Mouse (Mus musculus) limb, embryonic 10.5 days (tissue): Measurements from ENCODE around the gene Serpina16. TPM values are rescaled to one million over a fixed set of nuclear protein-coding genes. Genes with fewer than 3 reads are reported as not detected.

ENCODE experiments used
- DNase-seq: peaks from one replicate; pipeline ENCODE4 v3.0.0-alpha.2; 2017; ENCODE audit warnings: low spot score
- H3K27ac ChIP-seq: fragments of 300-500 bp; sonication (generic); 2 replicates; pipeline ENCODE4 v1.5.1; 2016; ENCODE audit warnings: mild to moderate bottlenecking
- H3K27me3 ChIP-seq: fragments of 300-500 bp; sonication (generic); 2 replicates; pipeline ENCODE4 v1.6.1; 2016; ENCODE audit warnings: low read depth, mild to moderate bottlenecking; ENCODE audit not compliant: poor library complexity, severe bottlenecking
- H3K36me3 ChIP-seq: fragments of 300-500 bp; sonication (generic); 2 replicates; pipeline ENCODE4 v1.6.1; 2016; ENCODE audit warnings: mild to moderate bottlenecking, moderate library complexity
- H3K4me1 ChIP-seq: fragments of 300-500 bp; sonication (generic); 2 replicates; pipeline ENCODE4 v1.6.1; 2016
- H3K4me3 ChIP-seq: fragments of 300-500 bp; sonication (generic); 2 replicates; pipeline ENCODE4 v1.5.1; 2016; ENCODE audit warnings: mild to moderate bottlenecking, moderate library complexity
- H3K9me3 ChIP-seq: fragments of 300-500 bp; sonication (generic); replicated peaks from 2 replicates; pipeline ENCODE4 v1.6.1; 2016; ENCODE audit warnings: mild to moderate bottlenecking
- WGBS: fragments of 180-500 bp; shearing (Covaris S2); methylation state at CpG from one replicate; pipeline ENCODE4 v1.1.7; 2016; 5-methylcytosine and 5-hydroxymethylcytosine counted together
- polyA plus RNA-seq: library from polyadenylated mRNA; unstranded; fragments of >200 nt; fragmentation: Nextera tagmentation; extraction: Ambion mirVana; gene quantifications from 2 replicates; pipeline ENCODE4 v1.2.1, GENCODE M21; 2016

Gene Serpina16
- polyA plus RNA-seq, 1 experiment from 2014 or later: not detected

DNA sequence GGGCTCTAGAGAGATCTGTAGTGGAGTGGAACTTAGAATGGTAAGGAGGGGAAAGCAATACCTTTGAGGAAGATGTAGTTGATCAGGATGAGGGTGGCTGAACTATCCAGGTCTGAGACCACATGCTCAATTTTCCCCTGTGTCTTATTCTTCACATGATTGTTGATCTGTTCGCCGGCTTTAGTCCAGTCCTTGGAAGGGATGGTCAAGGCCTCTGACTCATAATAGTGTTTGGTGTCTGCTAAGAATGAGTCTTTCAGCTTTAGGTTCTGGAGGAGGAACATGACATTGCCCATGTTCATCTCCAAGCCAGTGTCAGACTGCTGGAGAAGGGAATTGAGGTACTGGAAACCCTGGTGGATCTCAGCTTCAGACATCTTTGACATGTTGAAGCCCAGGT is 22.1 kb downstream of the Serpina16 start:
- Histone ChIP-seq H3K4me1 (no peaks in the 10 kb centered on the region), H3K4me3 (no peak overlapping the region), H3K36me3 (no peaks in the 10 kb centered on the region), H3K9me3 (no peaks in the 10 kb centered on the region), H3K27ac (no peak overlapping the region), H3K27me3 (no peaks in the 10 kb centered on the region)
- no peak for DNase-seq
- WGBS: 91% methylated on average over 2 of the region's 2 CpGs

DNA sequence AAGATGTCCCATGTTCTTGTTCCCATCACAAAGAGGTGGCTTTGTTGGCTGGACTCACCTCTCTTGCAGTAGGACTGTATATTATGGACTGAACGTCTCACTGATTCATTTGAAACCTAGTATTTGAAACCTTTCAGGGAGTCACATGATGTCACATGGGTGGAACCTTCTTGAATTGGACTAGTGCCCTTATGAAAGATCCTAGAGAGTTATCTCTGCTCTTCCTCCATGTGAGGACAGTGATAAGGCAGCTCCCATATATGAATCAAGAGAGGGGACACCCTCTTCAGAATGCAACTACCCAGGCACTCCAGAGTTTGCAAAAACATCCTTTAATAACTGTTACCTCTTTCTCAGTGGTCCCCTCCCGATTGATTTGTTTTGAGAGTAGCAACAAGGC is 29.6 kb downstream of the Serpina16 start:
- 90% methylated on average over 2 of the region's 2 CpGs for WGBS
- no peaks in the 10 kb centered on the region for H3K36me3 ChIP-seq

DNA sequence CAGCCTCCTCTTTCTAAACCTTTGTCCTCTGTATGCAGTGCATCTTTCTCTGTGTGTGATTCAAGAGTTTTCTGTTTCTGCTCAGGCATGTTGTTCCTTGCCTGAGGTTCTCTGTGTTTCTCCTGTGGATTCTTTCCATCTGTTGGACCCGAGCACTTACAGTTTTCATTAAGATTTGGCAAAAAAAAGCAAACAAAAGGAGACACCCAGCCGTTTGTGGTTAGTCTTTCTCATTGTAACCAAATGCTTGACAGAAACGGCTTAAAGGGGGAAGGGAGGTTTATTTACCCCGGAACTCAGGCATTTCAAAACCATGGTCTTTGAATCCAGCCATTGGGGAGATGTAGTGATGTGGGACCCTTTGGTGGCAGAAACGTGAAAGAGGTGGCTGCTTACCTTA is 31.3 kb downstream of the Serpina16 start:
- Histone ChIP-seq H3K27me3 (no peaks in the 10 kb centered on the region), H3K9me3 (no peaks in the 10 kb centered on the region), H3K4me3 (no peak overlapping the region), H3K4me1 (no peaks in the 10 kb centered on the region), H3K36me3 (no peaks in the 10 kb centered on the region), H3K27ac (no peak overlapping the region)
- DNase-seq: no peak
- 46% methylated on average over 5 of the region's 5 CpGs for WGBS

More for the DNA sequence above, 29.6 kb downstream of the Serpina16 start:
- H3K9me3 ChIP-seq: no peaks in the 10 kb centered on the region
- no peak overlapping the region for H3K27ac ChIP-seq
- no peak for DNase-seq
- H3K4me3 ChIP-seq: no peak overlapping the region
- no peaks in the 10 kb centered on the region for H3K4me1 ChIP-seq
- H3K27me3 ChIP-seq: no peaks in the 10 kb centered on the region

DNA sequence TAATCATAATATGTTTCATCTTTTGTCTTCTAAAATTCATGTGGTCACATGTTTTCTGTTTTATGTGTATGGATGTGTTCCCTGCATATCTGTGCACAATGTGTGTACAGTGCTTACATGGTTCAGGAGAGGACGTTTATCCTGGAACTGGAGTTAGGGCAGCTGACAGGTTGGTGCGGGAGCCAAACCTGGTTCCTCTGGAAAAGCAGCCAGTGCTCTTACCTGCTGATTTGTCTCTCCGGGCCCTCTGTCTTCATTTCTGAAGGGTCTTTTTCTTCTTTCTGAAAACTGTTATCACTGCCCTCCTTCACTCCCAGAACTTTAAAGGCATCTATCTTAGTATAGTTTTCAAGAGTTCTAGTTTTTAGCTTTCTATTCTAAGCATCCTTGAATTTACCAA is 32.1 kb downstream of the Serpina16 start:
- Histone ChIP-seq H3K27me3 (no peaks in the 10 kb centered on the region), H3K4me3 (no peak overlapping the region), H3K27ac (no peak overlapping the region), H3K9me3 (no peaks in the 10 kb centered on the region), H3K36me3 (no peaks in the 10 kb centered on the region), H3K4me1 (no peaks in the 10 kb centered on the region)
- DNase-seq: no peak
- WGBS: 83% methylated on average over 3 of the region's 3 CpGs

DNA sequence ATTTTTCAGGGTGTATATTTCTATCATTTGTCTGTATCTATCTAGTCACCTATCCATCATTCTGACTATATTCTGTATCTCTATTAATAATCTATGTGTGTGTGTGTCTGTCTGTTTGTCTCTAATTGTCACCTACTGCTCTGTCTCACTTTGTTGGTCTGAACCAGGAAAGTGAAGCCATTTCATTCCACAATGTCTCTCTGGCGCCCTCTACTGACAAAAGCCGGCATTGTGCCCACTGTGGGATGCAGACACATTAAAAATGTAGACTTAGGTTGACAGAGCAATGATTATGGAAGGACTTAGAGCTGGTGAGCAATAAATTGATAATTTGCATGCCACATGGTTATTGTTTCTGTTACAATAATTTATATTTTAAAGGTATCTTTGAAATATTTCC is 32.6 kb downstream of the Serpina16 start:
- Histone ChIP-seq H3K4me1 (no peaks in the 10 kb centered on the region), H3K36me3 (no peaks in the 10 kb centered on the region), H3K9me3 (no peaks in the 10 kb centered on the region), H3K27ac (no peak overlapping the region), H3K4me3 (no peak overlapping the region), H3K27me3 (no peaks in the 10 kb centered on the region)
- 0% methylated on average over 2 of the region's 2 CpGs for WGBS
- DNase-seq: peak; percentile 85

DNA sequence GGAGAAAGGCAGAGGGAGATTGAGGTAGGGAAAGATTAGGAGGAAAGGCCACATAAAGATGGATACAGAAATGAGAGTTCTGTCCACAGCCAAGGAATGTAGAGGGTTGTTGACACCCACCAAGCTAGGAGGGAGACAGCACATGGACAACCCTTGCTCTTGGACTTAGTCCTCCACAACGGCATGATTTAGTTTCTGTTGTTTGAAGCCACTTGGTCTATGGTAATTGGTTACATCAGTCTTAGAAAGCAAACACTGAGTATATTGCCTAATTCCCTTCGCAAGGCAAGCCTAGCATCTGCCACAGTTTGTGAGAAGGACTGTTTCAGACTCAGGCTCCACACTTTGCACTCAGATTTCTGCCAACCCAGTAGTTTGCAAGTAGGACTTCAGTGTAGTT is 40.1 kb downstream of the Serpina16 start:
- Histone ChIP-seq H3K4me1 (no peaks in the 10 kb centered on the region), H3K27me3 (no peaks in the 10 kb centered on the region), H3K36me3 (no peaks in the 10 kb centered on the region), H3K27ac (no peak overlapping the region), H3K4me3 (no peak overlapping the region), H3K9me3 (no peaks in the 10 kb centered on the region)
- 89% methylated on average over 2 of the region's 2 CpGs for WGBS
- no peak for DNase-seq

DNA sequence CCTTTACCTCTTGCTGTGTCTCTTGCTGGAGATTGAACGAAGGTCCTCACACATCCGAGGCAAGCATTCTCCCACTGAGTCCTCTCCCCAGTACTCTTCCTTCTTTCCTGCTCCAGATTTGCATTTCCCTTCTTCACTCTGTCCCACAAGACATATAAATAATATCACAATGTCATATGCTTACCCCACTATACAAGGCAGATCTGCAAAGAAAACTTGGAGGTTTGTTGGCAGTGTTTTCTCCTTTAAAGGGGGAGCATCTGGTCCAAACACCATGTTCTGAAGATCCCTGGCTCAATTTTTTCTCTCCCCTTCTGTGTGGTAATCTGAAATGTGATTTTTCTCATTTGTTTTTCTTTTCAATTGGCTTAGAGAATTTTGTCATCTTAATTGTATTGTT is 41.5 kb downstream of the Serpina16 start:
- Histone ChIP-seq H3K4me1 (no peaks in the 10 kb centered on the region), H3K4me3 (no peak overlapping the region), H3K36me3 (no peaks in the 10 kb centered on the region), H3K27ac (no peak overlapping the region), H3K9me3 (no peaks in the 10 kb centered on the region), H3K27me3 (no peaks in the 10 kb centered on the region)
- no peak for DNase-seq
- WGBS: 87% methylated on average over 2 of the region's 2 CpGs

DNA sequence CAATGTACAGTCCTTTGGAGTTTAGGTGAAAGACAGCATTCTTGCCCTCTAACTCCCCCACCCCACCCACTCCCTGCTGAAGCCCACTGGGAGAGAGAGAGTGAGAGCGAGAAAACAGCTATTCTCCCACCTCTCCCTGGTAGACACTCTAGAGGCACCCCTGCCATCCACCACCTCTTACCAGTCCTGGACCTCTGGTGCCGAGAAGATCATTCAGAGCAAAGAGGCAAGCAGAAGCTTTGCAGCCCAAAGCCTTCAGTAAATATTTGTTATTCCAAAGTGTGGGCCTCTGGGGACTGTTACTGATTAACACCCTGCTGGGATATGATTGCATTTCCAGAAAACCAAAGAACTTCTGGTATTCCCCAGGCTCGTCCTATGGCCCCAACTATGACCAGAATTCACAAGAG is 44.7 kb downstream of the Serpina16 start, which contains the start of gene Serpina10:
Serpina10 (minus strand) TSS at position 242 of the 410 bp plus-strand sequence.
- H3K27ac ChIP-seq: no peak within 1 kb of the TSS
- H3K36me3 ChIP-seq: no peaks in the 10 kb centered on the region
- DNase-seq: no peak
- no peak within 1 kb of the TSS for H3K4me3 ChIP-seq
- no peaks in the 10 kb centered on the region for H3K9me3 ChIP-seq
- 73% methylated on average over 3 of the region's 3 CpGs for WGBS
- no peaks in the 10 kb centered on the region for H3K4me1 ChIP-seq
- no peaks in the 10 kb centered on the region for H3K27me3 ChIP-seq

Other genes with a start within 250 kb of the Serpina16 start
- 0.34 and 0.68 TPM in 2 replicates for gene Ifi27, start 241.9 kb downstream of the Serpina16 start, polyA plus RNA-seq
- 0.59 and 1.1 TPM in 2 replicates for gene Ifi27l2a, start 232.5 kb downstream of the Serpina16 start, polyA plus RNA-seq
- gene Ifi27l2b, start 218.9 kb downstream of the Serpina16 start, polyA plus RNA-seq: not detected in 2 replicates
- gene Ppp4r4, start 143.9 kb downstream of the Serpina16 start, polyA plus RNA-seq: 1.2 and 1.9 TPM in 2 replicates
- gene Serpina10, start 44.7 kb downstream of the Serpina16 start, polyA plus RNA-seq: not detected in 2 replicates
- 0.09 TPM in 1 of 2 replicates, not detected in the other for gene Serpina6, start 18.9 kb downstream of the Serpina16 start, polyA plus RNA-seq
- not detected in 2 replicates for gene Serpina1f, start 19.4 kb upstream of the Serpina16 start, polyA plus RNA-seq
- gene Serpina1d, start 97.5 kb upstream of the Serpina16 start, polyA plus RNA-seq: not detected in 2 replicates
- 0.19 TPM in 1 of 2 replicates, not detected in the other for gene Serpina1b, start 154.2 kb upstream of the Serpina16 start, polyA plus RNA-seq
- gene Serpina1a, start 187.4 kb upstream of the Serpina16 start, polyA plus RNA-seq: 0.20 TPM in 1 of 2 replicates, not detected in the other
- not detected in 2 replicates for gene Serpina1c, start 228.7 kb upstream of the Serpina16 start, polyA plus RNA-seq